8 mouse cellular contexts compared by ENCODE assay signal in the genomic region with DNA sequence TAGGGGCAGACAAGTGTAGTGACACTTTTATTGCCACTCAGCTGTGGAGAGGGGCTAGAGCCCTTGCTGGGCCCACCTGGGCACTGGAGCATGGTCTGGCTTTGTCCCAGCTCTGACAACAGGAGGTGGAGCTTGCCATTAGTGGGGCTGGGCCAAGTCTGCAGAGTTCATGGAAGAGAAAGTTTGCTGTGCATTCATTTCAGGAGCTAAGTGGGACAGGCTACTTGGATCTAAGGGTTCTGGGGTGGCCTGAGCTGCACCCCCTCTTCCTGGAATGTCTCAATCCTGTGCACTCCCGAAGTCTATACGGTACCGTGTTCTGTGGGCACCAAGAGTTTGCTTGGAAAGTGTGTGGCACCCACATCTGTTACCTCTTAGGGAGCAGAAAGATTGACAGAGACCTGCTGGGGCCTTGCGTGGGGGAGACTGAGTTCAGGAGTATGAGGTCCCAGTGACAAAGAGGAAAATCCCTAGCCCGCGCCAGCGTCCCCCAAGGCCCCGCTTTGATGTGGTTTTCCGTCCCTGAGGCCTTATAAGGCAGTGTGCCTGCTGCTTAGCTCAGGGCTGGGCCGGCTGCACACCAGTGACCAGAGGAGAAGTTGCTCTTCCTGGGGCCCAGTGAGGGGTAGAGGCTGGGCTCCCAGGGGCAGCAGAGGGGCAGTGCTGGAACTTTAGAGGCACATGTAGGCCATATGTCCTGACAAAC. TPM values are rescaled to one million over a fixed set of nuclear protein-coding genes. Genes with fewer than 3 reads are reported as not detected.
A peak's percentile ranks its signal among the peaks of the same experiment; 100 is the strongest.
DNase-seq lines count a peak whose midpoint lies in the region; ATAC-seq and TF ChIP-seq lines count a peak whose summit lies in the region.

No protein-coding gene starts in this region.

- no peak for TF ChIP-seq POLR2A in myocyte (IDR thresholded peaks at IDR 0.05; ENCODE audit: insufficient read length, low read depth)

- peaks cover 97% of the 10 kb centered on the region for H3K4me1 ChIP-seq in lung, embryonic 15.5 days

- H3K27ac ChIP-seq in lung, embryonic 15.5 days = peak overlapping the region; percentile 66

- no peaks in the 10 kb centered on the region for H3K27me3 ChIP-seq in lung, embryonic 15.5 days
- peaks cover 13% of the 10 kb centered on the region for H3K27me3 ChIP-seq in myocyte (ENCODE audit: control insufficient read depth, insufficient read depth, insufficient read length)

- 0 out of 2 replicates have a peak overlapping the region, but pooled peaks have one; percentile 5 for H3K9ac ChIP-seq in lung, embryonic 15.5 days

- H3K4me3 ChIP-seq in lung, embryonic 15.5 days = no peak overlapping the region
- H3K4me3 ChIP-seq in myocyte = no peak overlapping the region

- no peak overlapping the region for H3ac ChIP-seq in myocyte (ENCODE audit: control insufficient read depth, insufficient read length)

- WGBS in lung, embryonic 15.5 days = 22% methylated on average over 10 of the region's 10 CpGs

- H3K4me2 ChIP-seq in lung, embryonic 15.5 days = no peak overlapping the region
- H3K4me2 ChIP-seq in myocyte (ENCODE audit: low read depth) = peak overlapping the region; percentile 2

- H3K36me3 ChIP-seq in lung, embryonic 15.5 days = no peaks in the 10 kb centered on the region
- H3K36me3 ChIP-seq in myocyte (ENCODE audit: control insufficient read depth, insufficient read depth) = no peaks in the 10 kb centered on the region

- H3K79me2 ChIP-seq in myocyte (ENCODE audit: control insufficient read depth, insufficient read depth) = no peaks in the 10 kb centered on the region

- no peak for DNase-seq in lung, postnatal 14 days
- DNase-seq in adrenal gland, postnatal 36 days = peak; percentile 87
- no peak for DNase-seq in right cerebral cortex, adult 2 months (ENCODE audit: low spot score in 2 of 2)
- no peak for DNase-seq in layer of hippocampus, postnatal 36 days

- peak; percentile 65; the same call in 1 of the 2 replicates for ATAC-seq in lung, embryonic 15.5 days (ENCODE audit: borderline replicate concordance, extremely low read depth, low FRiP score, low TSS enrichment)
- ATAC-seq in granulocyte monocyte progenitor cell, adult 5-6 weeks (replicated peaks; ENCODE audit: poor library complexity, severe bottlenecking) = peak; percentile 60
- no peak for ATAC-seq in cerebellum, adult (ENCODE audit: insufficient number of reproducible peaks, low FRiP score, low TSS enrichment)

- H3K9me3 ChIP-seq in lung, embryonic 15.5 days = no peaks in the 10 kb centered on the region

TF ChIP-seq in myocyte, 11 proteins besides CTCF, POLR2A, EP300 and RAD21:
- TF ChIP-seq REST (IDR thresholded peaks at IDR 0.05; ENCODE audit: insufficient read depth, insufficient read length) = no peak
- peak; percentile 91 for TF ChIP-seq SRF (IDR thresholded peaks at IDR 0.05; ENCODE audit: control insufficient read depth, insufficient read length, low read depth)
TF ChIP-seq in myocyte: peak in this region for 1.

RNA-seq across cellular contexts. Expression of gene Nkd1, which starts 49.3 kb away (rescaled TPM):
- polyA plus RNA-seq in lung, embryonic 15.5 days (2015; fragmentation: Nextera tagmentation; extraction: Ambion mirVana) = 56.4 TPM in 2 replicates
- total RNA-seq in adrenal gland, postnatal 36 days (2021) = 10 to 100 TPM; 40.8 to 51.1 TPM
- 0.73 TPM in 1 of 2 replicates, not detected in the other for total RNA-seq in granulocyte monocyte progenitor cell, adult 5-6 weeks (2014; fragmentation: Nextera tagmentation)
- total RNA-seq in granulocyte monocyte progenitor cell, adult 5-6 weeks (2017) = 0.10 and 0.13 TPM in 2 replicates
- polyA plus RNA-seq in myocyte (2012; fragmentation: generic; extraction: Trizol) = 0.11 TPM
- total RNA-seq in layer of hippocampus, postnatal 36 days (2021) = 10 to 100 TPM; 10.1 to 11.9 TPM

Comparison
In these comparisons a context has a peak if more than half of its experiments do, and no peak if none do; other contexts are left out.
1. DNase-seq: peak in adrenal gland, postnatal 36 days (2 of 2); none in lung, postnatal 14 days (single experiment), right cerebral cortex, adult 2 months (0 of 2) and layer of hippocampus, postnatal 36 days (0 of 2).
2. RNA of gene Nkd1, which starts 49.3 kb away (total RNA-seq): 40.8 to 51.1 TPM in adrenal gland, postnatal 36 days and 10.1 to 11.9 TPM in layer of hippocampus, postnatal 36 days; 0.10 to 0.73 TPM in granulocyte monocyte progenitor cell, adult 5-6 weeks; every median in the first group is over 4 times any median in the second.